Mouse (Mus musculus): ENCODE data around the gene Methig1.
"Not testable (repeated sequence)": the region's sequence is repeated elsewhere in the genome, so short reads cannot be mapped to it uniquely, and the experiment has no call there.

Methig1 gene

DNA sequence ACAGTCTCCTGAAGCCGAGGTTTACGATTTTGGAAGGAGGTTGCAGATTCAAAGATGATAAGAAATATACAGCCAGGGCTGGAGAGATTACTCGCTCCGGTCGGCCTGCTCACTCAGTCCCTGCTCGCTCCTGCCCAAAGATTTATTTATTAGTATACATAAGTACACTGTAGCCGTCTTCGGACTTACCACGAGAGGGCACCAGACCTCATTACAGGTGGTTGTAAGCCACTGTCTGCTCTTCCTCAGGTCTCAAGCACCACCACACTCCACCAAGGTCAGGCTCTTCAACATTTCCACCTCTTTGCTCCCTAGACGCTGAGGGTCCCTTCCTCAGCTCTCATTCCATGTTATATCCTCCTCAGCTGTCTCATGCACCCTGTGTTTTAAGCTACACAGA, 15.1 kb upstream of the Methig1 start:
- DNase-seq (ENCODE audit: low spot score in 2 of 2), result peak in 1 of 2 experiments; percentile 56

DNA sequence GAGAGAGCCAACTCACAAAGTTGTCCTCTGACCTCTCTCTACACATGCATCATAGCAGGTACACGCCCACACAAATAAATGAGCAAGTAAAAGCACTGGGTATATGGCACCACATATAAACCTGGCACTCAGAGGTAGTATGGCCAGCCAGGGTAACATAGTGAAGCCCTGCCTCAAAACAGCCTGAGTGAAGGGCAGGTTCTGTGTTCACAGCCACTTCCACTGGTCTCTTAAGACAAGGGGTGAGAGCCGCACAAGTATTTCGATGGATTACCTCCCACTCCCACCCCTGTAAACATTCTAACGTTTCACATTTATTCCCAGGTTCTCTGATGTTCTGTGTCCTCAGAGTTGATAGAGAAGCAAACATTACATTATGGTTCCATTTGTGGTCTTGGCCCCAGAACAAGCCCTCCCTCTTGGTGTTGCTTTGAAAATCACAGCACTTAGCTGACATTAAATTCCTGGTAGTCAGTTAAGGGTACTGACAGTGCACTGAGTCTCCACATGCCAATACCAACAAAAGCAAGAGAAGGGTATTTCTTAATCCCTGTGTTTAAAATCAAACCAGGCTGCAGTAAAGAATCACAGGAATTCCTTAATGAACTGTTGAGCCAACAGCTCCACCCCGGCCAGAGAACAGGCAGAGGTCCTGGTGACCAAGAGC, 11.5 kb upstream of the Methig1 start:
- DNase-seq (ENCODE audit: low spot score in 2 of 2), result not testable (repeated sequence)

DNA sequence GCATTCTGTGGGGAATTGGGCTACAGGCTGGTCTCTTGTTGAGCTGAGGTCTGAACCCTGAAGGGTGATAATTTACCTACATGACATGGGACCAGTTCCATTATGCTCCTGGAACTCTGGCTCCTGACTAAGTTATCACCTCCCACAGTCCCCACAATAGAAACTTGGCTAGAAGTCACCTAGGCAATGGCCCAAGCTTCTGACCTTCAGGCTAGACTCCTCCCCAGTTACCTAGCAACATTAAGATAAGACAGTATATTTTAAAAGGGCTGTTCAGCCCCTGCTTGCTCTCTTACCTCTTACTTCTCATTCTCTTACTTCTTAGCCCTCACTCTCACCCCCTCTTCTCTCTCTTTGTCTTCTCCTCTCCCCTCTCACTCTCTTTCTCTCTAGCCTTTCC, 7.5 kb upstream of the Methig1 start:
- DNase-seq (ENCODE audit: low spot score in 2 of 2), result no peak

DNA sequence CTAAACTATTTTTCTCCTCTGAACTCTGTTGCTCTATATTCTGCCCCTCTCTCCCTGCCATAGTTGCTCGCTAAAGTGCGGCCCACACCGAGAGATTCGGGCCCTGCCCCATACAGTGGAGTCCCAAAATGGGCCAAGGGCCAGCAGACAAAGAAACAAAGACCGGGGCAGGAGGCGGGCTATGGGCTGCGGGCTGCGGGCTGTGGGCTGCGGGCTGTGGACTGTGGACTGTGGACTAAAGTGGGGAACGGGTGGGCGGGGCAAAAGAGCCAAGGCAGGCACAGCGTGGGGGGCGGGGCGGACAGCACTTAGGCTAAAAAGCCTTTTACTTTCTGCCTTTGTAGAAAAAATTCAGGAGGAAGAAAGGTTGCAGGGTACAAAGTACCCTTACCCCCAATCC, 6.2 kb upstream of the Methig1 start:
- DNase-seq (ENCODE audit: low spot score in 2 of 2), result no peak

DNA sequence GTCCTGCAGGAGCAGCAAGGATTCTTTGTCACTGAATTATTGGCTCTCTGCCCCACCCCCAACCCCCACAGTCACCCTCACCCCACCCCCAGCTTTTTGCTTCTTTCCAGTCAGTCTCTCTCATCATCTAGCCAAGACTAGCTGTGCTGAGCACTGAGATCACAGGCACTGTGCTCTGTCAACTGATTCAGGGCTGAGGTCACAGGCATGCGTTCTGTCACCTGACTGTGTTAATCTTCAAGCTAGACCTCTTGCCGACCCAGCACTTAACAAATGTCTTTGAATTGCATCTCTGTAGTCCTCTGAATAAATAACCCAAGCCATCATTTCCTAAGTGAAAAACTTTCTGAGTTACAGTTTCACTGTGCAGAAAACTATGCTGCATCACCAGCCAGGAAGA, 3.5 kb upstream of the Methig1 start:
- no peak for DNase-seq (ENCODE audit: low spot score in 2 of 2)

DNA sequence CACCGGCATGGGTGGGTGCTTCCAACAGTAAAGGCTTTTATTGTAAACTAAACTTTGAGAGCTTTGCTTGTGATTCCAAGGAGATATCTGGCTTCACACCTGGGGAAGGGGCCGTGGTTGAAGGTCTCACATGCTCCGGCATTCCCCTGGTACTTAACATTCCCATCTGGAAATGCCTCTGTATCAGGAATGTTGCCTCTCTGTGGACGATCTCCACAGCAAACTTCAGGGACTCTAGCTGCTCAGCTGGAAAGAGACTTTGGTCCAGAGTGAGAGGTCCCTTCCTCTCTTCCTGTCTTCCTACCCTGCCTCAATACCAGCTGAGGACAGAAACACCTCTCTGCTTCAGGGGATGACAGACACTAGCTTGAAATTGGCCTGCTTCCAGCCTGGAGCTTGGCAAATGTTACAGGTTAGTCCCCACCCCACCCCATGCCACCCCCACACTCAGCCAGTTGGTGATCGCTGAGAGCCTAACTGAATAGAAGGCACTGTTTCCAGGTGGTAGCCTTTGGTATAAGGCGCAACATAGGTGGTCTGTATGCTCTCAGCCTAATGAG, 1.4 kb upstream of the Methig1 start:
- DNase-seq (ENCODE audit: low spot score in 2 of 2), result no peak

DNA sequence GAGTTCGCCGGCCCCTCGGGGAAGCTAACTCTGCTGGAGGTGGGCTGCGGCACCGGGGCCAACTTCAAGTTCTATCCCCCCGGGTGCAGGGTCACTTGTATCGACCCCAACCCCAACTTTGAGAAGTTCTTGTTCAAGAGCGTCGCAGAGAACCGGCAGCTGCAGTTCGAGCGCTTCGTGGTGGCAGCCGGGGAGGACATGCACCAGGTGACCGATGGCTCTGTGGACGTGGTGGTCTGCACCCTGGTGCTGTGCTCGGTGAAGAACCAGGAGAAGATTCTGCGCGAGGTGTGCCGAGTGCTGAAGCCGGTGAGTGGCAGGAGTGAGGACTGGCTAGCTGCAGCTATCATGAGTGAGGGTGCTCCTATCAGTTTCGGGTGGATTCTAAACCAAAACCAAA, 450 bp downstream of the Methig1 start:
- not testable (repeated sequence) for DNase-seq (ENCODE audit: low spot score in 2 of 2)

DNA sequence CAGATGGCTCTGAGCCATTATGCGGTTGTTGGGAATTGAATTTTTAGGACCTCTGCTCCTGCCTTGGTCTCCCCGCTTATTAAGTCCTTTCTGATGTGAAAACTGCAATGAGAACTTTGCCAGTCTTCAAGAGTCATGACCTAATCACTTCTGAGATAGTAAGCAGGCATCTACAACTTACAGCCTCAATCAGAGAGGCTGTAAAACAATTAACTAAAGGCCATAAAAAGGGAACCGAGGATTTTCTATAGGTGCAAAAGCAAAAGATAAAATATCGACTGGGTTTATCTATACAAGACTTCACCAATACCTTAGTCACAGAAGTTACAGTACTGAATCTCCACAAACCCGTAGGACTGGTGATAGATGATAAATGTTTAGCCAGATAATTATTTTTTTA, 2.9 kb downstream of the Methig1 start:
- no peak for DNase-seq (ENCODE audit: low spot score in 2 of 2)

DNA sequence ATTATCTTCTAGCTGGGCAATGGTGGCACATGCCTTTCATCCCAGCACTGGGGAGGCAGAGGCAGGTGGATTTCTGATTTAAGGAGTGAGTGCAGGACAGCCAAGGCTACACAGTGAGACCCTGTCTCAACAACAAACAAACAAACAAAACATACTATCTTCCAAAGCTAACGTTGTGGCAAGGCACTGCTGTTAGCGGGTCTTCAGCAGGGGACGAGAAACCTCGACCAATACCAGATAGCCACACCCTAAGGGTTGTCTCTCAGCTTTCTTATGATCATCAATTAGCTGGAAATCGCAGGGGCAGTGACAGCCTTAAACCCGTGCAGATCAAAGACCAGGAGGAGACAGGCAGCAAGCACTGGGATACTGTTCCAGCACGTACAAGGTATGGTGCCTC, 11.3 kb downstream of the Methig1 start, which contains the start of gene Higd1c:
Gene Higd1c (plus strand): TSS at position 301 of the 400 bp plus-strand sequence.
- no peak for DNase-seq (ENCODE audit: low spot score in 2 of 2)

DNA sequence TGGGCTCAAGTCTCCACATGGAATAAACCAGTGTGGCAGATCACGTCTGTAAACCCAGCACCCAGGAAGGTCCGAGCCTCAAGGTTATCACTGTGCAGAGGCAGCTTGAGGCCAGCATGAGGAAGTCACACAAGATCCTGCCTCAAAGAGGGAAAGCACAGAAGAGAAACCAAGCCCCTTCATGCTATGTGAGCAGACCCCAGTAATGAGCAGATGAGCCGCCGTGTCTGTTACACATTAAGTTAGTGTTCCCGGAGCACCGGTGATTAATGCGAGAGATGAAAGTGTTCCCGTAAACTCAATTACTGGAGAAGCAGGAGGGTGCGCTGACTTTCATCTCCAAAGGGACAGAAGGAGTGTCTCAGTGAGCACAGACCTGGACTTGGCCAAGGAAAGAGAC, 13.0 kb downstream of the Methig1 start:
- DNase-seq (ENCODE audit: low spot score in 2 of 2), result not testable (repeated sequence)

DNA sequence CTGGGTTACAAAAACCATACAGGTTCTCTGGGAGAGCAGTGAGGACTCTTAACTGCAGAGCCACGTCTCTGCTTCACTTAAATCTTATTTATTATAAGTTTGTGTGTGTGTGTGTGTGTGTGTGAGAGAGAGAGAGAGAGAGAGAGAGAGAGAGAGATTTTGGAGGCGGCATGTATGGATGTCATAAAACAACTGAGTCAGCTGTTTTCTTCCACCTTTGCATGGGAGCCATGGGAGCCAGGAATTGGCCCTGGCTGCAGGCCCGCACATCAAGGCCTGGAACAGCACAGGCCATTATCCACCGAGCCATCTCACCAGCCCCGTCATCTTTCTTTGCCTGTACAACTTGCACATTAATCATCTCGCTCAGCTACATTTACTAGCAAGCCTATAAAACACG, 14.2 kb downstream of the Methig1 start:
- DNase-seq (ENCODE audit: low spot score in 2 of 2), result no peak

DNA sequence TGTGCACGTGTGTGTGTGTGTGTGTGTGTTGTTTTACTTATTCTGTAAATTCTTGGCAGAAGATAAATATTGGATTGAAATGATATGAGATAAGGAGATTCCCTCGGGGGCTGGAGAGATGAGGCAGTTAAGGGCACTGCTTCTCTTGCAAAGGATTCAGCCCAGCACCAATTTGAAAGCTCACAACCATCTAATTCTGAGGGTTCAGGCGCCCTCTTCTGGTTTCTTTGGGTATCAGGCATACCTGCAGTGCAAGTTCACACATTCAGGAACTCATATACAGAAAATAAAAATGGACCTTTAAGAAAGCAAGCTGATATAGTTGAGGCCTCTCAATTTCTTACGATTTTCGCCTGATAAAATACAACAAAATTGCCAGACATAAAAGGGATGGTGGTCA, 22.1 kb downstream of the Methig1 start:
- peak; percentile 41 to 69 for DNase-seq (ENCODE audit: low spot score in 2 of 2)

DNA sequence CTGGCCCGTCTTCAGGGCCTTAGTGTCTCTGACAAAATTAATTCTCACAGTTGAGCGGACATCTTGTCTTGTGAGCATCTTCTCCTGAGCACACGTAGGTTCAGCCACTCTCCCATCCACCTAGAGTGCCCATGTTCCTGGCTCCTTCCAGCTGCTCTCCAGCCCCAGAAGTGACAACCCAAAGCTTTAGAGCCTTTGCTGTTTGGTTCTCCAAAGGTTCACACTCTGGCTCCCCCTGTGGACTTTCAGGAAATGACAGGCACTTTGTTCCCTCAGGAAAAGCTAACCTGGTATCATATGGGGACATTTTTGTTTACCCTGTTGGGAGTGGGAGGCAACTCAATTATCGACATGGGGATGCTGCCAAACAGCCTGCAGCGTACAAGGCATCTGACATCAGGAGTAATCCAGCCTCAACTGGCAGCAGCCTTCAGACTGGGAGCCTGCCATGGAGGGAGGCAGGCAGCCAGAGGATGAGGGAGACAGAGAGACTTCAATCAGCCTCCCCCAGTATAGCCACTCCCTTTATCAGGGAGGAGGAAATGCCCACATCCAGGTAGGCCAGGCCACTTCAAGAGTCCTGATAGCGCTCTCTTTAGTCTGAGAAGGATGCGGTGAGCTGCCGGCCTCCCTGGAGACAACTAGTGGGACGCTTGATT, 25.0 kb downstream of the Methig1 start:
- DNase-seq (ENCODE audit: low spot score in 2 of 2), result peak in 1 of 2 experiments; percentile 43

DNA sequence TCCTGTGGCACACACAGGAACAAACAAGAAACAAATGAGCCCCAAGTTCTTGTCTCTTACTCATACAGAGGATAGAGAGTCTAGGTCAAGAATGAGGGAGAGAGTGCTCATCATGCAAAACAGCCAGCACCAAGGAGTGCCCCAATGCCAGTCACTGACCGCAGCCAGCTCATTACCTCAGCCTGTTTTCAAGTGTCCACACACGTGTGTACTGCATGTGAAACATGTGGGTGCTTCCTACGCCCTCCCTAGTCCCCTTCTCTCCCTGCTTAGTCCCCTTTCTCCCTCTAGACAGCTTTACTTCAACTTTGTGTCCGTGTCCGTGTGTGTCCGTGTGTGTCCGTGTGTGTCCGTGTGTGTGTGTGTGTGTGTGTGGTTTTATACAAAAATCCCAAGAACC, 26.7 kb downstream of the Methig1 start:
- DNase-seq (ENCODE audit: low spot score in 2 of 2), result no peak

DNA sequence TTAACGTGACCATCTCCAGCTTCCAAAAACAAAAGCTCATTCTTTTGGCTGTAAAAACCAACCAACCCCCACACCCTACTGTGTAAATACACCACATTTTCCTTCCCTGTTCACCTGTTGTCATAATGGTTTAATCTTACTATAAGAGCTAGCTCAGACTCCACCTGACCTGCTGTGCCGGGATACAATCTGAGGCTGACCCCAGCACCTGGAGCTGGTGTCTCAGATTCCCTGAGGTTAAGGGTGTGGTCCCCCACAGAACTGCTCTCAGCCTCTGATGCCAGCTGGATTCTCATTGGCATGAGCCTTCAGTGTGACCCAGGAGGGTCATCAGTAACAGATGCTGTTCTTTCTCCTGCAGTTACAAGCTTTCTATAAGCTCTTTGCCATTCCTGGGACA, 27.2 kb downstream of the Methig1 start:
- DNase-seq (ENCODE audit: low spot score in 2 of 2), result no peak

DNA sequence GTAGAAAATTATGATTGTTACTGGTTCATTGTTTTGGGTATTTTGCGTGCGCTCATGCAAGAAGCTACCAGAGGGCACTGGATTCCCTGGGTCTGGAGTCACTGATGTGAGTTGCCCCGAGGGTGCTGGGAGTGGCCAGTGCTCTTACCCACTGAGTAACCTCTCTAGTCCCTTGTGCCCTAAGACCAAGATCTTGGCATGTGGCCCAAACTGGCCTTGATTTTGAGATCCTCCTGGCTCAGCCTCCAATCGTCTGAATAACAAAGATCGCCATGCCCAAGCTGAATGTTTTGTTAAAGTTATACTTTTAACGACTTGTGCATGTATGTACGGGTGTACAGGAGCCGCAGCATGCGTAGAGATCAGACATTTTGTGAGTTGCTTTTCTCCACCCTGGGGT, 32.8 kb downstream of the Methig1 start:
- DNase-seq (ENCODE audit: low spot score in 2 of 2), result no peak

DNA sequence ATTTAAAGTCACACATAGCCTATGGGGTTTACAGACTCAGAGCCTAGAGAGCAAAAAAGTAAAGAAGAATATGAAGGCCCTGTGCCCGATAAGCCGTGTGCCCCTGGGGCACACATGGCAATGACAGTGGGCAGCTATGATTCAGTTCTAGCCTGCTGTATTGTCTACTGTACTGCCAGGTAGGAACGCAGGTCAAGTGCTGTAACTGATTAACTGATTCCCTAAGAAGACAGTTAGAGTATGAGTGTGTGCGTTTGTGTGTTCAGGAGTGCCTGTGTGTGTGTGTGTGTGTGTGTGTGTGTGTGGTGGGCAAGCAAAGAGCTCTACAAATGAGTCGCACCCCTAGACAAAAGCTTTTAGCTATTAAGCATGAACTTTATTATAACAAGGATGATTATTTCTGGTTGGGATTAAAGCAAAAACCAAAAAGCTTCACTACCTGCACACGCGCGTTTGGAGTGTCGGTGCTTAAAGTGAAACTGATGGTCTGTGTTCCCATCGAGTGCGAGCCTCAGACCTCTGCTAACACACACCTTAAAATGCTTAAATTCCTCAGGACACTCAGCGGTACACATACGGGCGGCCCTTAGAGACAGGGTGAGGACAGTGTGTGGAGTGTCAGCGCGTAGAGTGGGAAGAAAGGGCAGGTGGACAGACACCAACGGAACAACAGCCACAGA, 34.7 kb downstream of the Methig1 start:
- DNase-seq (ENCODE audit: low spot score in 2 of 2), result no peak

DNA sequence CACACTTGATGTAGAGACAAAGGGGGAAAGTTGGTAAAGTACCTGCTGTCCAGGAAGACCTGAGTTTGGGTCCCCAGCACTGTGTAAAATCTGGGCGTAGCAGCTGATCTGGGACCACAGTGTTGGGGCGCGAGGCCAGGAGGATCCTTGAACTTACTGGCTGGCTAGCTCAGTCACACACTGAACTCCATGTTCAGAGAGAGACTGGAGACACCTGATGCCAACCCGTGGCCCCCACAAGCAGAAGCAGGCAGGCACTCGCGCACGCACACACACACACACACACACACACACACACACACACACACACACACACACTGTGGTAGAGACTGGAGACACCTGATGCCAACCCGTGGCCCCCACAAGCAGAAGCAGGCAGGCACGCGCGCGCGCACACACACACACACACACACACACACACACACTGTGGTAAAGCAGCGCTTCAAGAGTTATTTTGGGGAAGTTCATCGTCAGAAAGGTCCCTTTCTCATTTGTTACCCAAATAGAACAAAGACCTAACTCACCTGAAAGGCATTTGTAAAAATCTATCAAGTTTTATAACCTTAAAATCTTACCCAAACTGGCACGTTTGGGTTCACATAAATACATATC, 35.4 kb downstream of the Methig1 start:
- no peak for DNase-seq (ENCODE audit: low spot score in 2 of 2)

DNA sequence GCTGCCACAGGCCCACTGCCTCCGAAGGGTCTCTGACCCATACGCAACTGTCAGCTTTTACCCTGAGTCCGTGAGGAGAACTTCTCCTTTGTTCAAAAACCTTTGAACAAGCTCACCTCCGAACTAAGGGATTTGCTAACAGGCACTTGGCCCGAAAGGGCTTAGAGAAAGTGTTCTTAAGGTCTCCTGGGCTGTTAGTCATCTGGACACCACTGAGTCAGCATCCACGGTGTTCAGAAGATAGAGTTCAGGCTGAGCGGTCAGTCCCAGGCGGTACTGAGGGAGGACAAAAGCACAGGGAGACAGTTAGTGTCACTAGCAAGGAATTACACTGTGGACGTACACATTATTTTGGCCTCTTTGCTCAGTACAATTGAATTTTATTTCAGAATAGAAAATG, 35.9 kb downstream of the Methig1 start:
- no peak for DNase-seq (ENCODE audit: low spot score in 2 of 2)

DNA sequence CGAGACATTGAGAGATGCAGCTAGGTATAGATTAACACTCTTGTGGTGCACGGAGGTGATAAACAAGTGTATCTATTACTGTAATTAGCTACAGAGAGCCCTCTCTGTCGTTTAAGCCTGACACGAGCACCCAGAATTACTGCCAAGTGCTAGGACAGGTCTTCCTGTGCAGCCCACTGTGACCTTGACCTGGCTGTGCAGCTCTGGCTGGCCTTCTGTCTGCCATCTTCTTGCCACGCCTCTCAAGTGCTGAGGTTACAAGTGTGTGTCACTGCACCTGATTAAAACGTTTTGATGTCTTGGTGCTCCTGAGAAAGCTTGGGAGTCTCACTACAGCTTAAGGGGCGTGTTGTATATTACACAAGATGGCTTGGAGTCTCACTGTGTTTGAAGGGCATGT, 38.1 kb downstream of the Methig1 start:
- no peak for DNase-seq (ENCODE audit: low spot score in 2 of 2)

DNA sequence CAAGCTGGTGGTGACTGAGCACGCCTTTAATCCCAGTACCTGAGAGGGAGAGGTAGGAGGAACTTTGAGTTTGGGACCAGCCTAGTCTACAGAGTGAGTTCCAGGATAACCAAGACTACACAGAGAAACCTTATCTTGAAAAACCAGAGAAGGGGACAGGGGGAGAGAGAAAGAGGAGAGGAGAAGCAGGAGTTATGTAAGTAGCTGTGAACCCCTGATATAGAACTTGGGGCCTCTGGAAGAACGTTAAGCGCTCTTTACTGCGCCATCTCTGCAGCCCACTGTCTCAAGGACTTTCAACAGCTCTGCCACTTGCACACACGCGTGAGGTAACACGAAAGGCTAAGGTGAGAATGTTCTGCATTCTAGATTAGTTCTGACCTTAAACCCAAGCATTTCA, 38.6 kb downstream of the Methig1 start:
- DNase-seq (ENCODE audit: low spot score in 2 of 2), result no peak

DNA sequence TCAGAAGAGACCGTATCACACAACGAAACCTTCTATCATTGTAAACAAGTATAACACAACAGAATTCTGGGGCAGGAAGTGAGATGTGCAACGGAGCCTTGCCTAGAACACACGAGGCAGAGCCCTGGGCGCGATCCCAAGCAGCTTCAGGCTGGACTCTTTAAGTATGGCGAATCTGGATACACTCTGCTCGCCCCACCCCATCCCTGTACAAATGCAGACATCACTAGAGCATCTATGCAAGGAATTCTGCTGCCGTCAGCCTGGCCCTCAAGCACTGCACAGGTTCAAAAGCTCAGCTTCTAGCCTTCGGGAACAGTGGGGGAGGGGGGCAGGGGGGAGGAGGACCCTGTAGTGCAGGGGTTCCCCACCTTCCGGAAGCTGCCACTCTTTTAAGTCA, 40.1 kb downstream of the Methig1 start:
- no peak for DNase-seq (ENCODE audit: low spot score in 2 of 2)
